Mouse (Mus musculus) heart, embryonic 13.5 days (tissue): ENCODE measurements at regions not wholly inside any gene's neighbourhood (a gene's known extent, or its start where the extent isn't known, plus 50 kb on each side); places are given as distances from the start of the nearest gene placed in this dataset.

ENCODE experiments used
- ATAC-seq: fragments of 200-750 bp; cut with Nextera tagmentation; 2 replicates; pipeline ENCODE4 v1.8.0; 2017; ENCODE audit warnings: moderate TSS enrichment; ENCODE audit not compliant: insufficient number of reproducible peaks, low FRiP score, low TSS enrichment; ENCODE audit errors: extremely low read depth
- H3K27ac ChIP-seq: fragments of 300-500 bp; sonication (generic); replicated peaks from 2 replicates; pipeline ENCODE4 v1.5.1; 2015; ENCODE audit warnings: moderate library complexity, mild to moderate bottlenecking, inconsistent platforms
- H3K27me3 ChIP-seq: fragments of 300-500 bp; sonication (generic); replicated peaks from 2 replicates; pipeline ENCODE4 v1.6.1; 2015; ENCODE audit warnings: mild to moderate bottlenecking, inconsistent platforms
- H3K36me3 ChIP-seq: fragments of 300-500 bp; sonication (generic); 2 replicates; pipeline ENCODE4 v1.6.1; 2015; ENCODE audit warnings: mild to moderate bottlenecking, inconsistent platforms
- H3K4me1 ChIP-seq: fragments of 300-500 bp; sonication (generic); 2 replicates; pipeline ENCODE4 v1.6.1; 2015; ENCODE audit warnings: inconsistent platforms
- H3K4me2 ChIP-seq: fragments of 300-500 bp; sonication (generic); 2 replicates; pipeline ENCODE4 v1.6.1; 2015; ENCODE audit warnings: inconsistent platforms, mild to moderate bottlenecking, moderate library complexity
- H3K4me3 ChIP-seq: fragments of 300-500 bp; sonication (generic); 2 replicates; pipeline ENCODE4 v1.5.1; 2015; ENCODE audit warnings: moderate library complexity, mild to moderate bottlenecking, inconsistent platforms
- H3K9ac ChIP-seq: fragments of 300-500 bp; sonication (generic); 2 replicates; pipeline ENCODE4 v1.6.1; 2015; ENCODE audit warnings: inconsistent platforms, mild to moderate bottlenecking, moderate library complexity
- H3K9me3 ChIP-seq: fragments of 300-500 bp; sonication (generic); 2 replicates; pipeline ENCODE4 v1.6.1; 2016; ENCODE audit warnings: inconsistent platforms
- WGBS: fragments of 180-500 bp; shearing (Covaris S2); methylation state at CpG from one replicate; pipeline ENCODE4 v1.1.7; 2015; ENCODE audit warnings: mixed read lengths; 5-methylcytosine and 5-hydroxymethylcytosine counted together

DNA sequence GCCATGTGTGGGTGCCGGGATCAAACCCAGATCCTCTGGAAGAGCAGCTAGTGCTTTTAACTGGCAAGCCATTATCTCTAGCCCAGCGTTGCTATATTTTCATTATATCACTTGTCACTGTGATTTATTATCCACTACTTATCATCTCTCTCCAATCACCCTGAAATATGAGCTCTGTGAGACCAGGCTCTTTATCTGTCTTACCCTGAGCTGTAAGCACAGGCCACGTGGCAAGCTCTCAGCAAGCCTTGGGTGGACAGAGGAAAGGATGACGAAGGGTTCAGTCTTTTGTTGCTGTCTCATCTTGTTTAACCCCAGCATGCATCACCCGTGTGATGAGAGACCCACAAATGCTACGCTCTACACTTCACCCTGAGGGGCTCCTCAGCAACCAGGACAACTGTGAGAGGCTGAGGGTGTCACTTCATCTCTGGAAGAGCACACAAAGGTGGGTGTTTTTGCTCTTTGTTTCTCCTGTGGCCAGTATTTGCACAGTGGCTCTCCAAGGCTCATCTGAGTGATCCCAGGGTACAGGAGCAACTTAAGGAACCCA is 90.9 kb downstream of the Cdc7 start:
- peak overlapping the region; percentile 29 for H3K4me2 ChIP-seq
- WGBS = 21% methylated on average over 6 of the region's 6 CpGs
- H3K9ac ChIP-seq = 0 out of 2 replicates have a peak overlapping the region, but pooled peaks have one; percentile 45
- no peak overlapping the region for H3K4me3 ChIP-seq
- H3K36me3 ChIP-seq = no peaks in the 10 kb centered on the region
- H3K9me3 ChIP-seq = no peaks in the 10 kb centered on the region
- H3K4me1 ChIP-seq = peaks cover 80% of the 10 kb centered on the region
- H3K27ac ChIP-seq = peak overlapping the region; percentile 74
- no peak for ATAC-seq
- H3K27me3 ChIP-seq = peaks cover 14% of the 10 kb centered on the region

DNA sequence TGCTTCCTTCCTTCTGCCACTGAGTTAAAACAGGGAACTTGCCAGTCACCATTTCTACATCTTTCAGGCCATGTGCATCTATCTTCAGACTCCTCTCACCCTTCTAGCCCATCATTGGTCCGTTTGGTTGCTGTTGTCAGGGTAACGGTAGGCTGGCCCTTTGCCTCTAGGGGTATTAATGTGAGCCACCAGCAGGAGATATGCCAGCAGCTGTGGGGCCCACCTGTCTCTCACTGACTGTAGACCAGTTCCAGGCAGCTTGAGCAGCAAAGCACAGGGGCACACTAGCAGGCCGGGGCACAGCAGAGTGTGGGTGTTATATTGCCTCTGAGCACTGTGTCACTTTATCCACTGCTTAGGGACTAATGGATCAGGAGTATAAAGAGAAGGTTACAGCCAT is 91.3 kb downstream of the Cdc7 start:
- Histone ChIP-seq H3K27me3 (peaks cover 14% of the 10 kb centered on the region), H3K36me3 (no peaks in the 10 kb centered on the region), H3K4me3 (no peak overlapping the region; the same call in 1 of the 2 replicates), H3K9me3 (no peaks in the 10 kb centered on the region), H3K4me1 (peaks cover 78% of the 10 kb centered on the region), H3K27ac (peak overlapping the region; percentile 74), H3K4me2 (peak overlapping the region; percentile 29), H3K9ac (peak overlapping the region; percentile 45; the same call in 1 of the 2 replicates)
- peak; percentile 49; the same call in 1 of the 2 replicates for ATAC-seq
- 24% methylated on average over 3 of the region's 3 CpGs for WGBS
